ENCODE assay signal across 25 mouse cellular contexts in the genomic region with DNA sequence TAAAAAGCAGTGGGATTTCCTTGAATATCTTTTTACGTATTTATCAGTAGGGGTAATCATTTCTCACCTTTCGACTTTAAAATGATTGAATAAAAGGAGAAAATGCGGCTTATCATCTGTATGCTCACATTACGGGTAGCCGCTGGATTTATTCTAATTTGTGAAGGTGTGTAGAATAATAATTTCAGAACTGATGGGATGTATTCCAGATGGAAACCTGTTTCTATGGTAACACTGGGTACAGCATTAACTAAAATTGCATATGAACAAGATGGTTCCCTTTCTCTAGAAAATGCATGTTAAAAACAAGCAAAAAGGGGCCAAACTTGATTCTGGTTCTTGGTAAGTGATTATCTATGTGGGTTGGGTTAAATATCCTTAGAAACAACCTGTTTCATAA. TPM values are rescaled to one million over a fixed set of nuclear protein-coding genes. Genes with fewer than 3 reads are reported as not detected.
"Had no signal": no experiment of that assay in that cellular context is flagged by ENCODE, and none has a peak within 500 bp of the region (broad histone marks: within the 10 kb centered on the region; RNA-seq: fewer than 3 reads in every experiment).

No protein-coding gene starts in this region.

- H3K27me3 ChIP-seq: heart, embryonic 13.5 days; heart, embryonic 15.5 days; hindbrain, embryonic 13.5 days; hindbrain, embryonic 15.5 days; kidney, embryonic 15.5 days; limb, embryonic 13.5 days; limb, embryonic 15.5 days had no signal

- ATAC-seq: intestine, embryonic 16.5 days had no signal

- DNase-seq: gastrocnemius, postnatal 14 days; gastrocnemius, postnatal 36 days; heart, adult 11 months; heart, adult 2 months; heart, postnatal 14 days; heart, postnatal 36 days; kidney, adult 11 months; kidney, adult 2 months; kidney, adult 9 months; kidney, postnatal 14 days; kidney, postnatal 36 days; layer of hippocampus, postnatal 36 days; left cerebral cortex, postnatal 4 days had no signal

- H3K4me1 ChIP-seq: heart, embryonic 13.5 days; heart, embryonic 15.5 days; hindbrain, embryonic 13.5 days; hindbrain, embryonic 15.5 days; kidney, embryonic 15.5 days; limb, embryonic 13.5 days; limb, embryonic 15.5 days had no signal

- H3K4me3 ChIP-seq: heart, adult 2 months; heart, embryonic 13.5 days; heart, embryonic 15.5 days; hindbrain, embryonic 13.5 days; hindbrain, embryonic 15.5 days; kidney, embryonic 15.5 days; limb, embryonic 13.5 days; limb, embryonic 15.5 days had no signal

- H3K9me3 ChIP-seq: heart, embryonic 15.5 days; hindbrain, embryonic 15.5 days; kidney, embryonic 15.5 days; limb, embryonic 15.5 days had no signal

- H3K27ac ChIP-seq: heart, adult 2 months; heart, embryonic 13.5 days; heart, embryonic 15.5 days; hindbrain, embryonic 13.5 days; hindbrain, embryonic 15.5 days; kidney, embryonic 15.5 days; kidney, postnatal 0 days; limb, embryonic 13.5 days; limb, embryonic 15.5 days had no signal

- H3K4me2 ChIP-seq: heart, embryonic 11.5 days; heart, embryonic 13.5 days; heart, embryonic 15.5 days; hindbrain, embryonic 13.5 days; hindbrain, embryonic 15.5 days; kidney, embryonic 15.5 days; limb, embryonic 13.5 days; limb, embryonic 15.5 days had no signal

- H3K36me3 ChIP-seq: heart, embryonic 13.5 days; heart, embryonic 15.5 days; hindbrain, embryonic 13.5 days; hindbrain, embryonic 15.5 days; kidney, embryonic 15.5 days; limb, embryonic 13.5 days; limb, embryonic 15.5 days had no signal

- H3K9ac ChIP-seq: heart, embryonic 13.5 days; heart, embryonic 15.5 days; hindbrain, embryonic 13.5 days; hindbrain, embryonic 15.5 days; kidney, embryonic 15.5 days; limb, embryonic 13.5 days; limb, embryonic 15.5 days had no signal

RNA-seq across cellular contexts. Expression of a gene that starts 19.7 kb away (rescaled TPM):
- total RNA-seq: hematopoietic stem cell, adult 5-6 weeks; liver, adult 2 months had no signal
- polyA plus RNA-seq: kidney, adult 2 months; liver, adult 2 months had no signal
